Mouse (Mus musculus) thymus, adult 2 months (tissue): ENCODE results near the gene Spata21.

Experiments used
- CTCF ChIP-seq: fragments of 200-500 bp; IDR thresholded peaks from 2 replicates; pipeline ENCODE4 v1.5.1; 2012; ENCODE audit warnings: mild to moderate bottlenecking, control low read depth, low read length, moderate library complexity, borderline replicate concordance; ENCODE audit not compliant: control insufficient read depth, poor library complexity, insufficient read depth; ENCODE audit errors: extremely low read depth
- POLR2A ChIP-seq: fragments of 200-500 bp; IDR thresholded peaks from 2 replicates; pipeline ENCODE4 v1.6.1; 2012; ENCODE audit warnings: mild to moderate bottlenecking, low read length, control low read depth, moderate library complexity; ENCODE audit not compliant: control insufficient read depth, poor library complexity, insufficient read depth; ENCODE audit errors: extremely low read depth

DNA sequence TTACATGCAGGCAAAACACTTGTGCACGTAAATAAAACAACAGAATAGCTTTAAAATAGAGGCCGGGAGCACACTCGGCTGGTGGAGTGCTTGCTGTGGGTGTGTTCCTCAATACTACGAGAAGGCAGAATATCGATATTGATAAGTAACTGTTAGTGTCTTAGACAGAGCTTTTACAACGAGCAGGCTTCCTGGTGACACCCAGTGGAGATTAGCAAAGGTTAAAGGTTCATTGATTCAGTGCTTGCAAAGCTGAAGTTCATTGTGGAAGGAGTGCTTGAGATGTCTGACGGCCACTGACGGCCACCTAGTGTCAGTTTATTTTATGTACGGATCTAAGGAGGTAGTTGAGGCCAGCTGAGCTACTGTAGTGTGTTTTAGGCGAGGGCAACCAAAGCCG is 71.0 kb downstream of the Spata21 start:
- no peak for TF ChIP-seq CTCF
- TF ChIP-seq POLR2A: no peak
